Mouse (Mus musculus): ENCODE results near the gene Olfr356. TPM values are rescaled to one million over a fixed set of nuclear protein-coding genes. Genes with fewer than 3 reads are reported as not detected.

The Olfr356 gene
- not detected for polyA plus RNA-seq (2017; shearing (Covaris generic))

DNA sequence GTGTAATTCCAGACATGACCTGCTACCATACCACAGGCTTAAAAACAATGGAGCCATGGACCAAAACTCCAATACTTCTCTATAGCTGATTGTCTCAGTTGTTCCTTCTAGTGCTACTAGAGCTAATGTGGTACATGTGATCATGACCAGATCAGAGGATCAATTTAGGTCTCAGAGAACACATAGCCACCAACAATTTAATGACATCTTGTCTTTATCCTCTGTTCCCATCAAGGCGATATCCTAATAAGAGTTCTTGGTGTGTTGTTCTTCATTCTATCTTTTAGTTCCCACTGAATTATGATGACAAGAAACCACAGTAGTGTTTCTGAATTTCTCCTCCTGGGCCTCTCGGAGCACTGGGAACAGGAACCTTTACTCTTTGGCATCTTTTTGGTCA, at the start of gene Olfr356:
TSS of gene Olfr356 (plus strand) at position 301 of the 400 bp plus-strand sequence.
- no peak for ATAC-seq

DNA sequence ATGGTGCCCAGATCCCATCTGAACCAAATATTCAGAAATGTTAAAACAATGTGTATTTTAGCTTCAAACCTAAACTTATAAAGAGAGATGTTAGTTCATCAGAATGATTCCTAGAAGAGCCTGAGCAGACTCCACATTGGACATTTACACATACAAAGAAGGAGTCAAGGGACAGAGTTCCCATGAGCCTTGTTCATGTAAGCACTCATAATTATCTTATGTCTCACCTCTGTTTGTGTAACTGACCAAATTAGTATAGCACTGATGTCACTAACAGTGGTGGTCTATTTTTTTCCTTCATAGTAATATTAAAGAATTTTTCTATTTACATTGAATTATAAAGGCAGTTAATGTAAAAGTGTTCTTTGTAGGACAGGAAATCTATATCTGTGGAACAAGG, 44.1 kb upstream of the Olfr356 start, which contains the start of gene Olfr353:
TSS of gene Olfr353 (minus strand) at position 101 of the 400 bp plus-strand sequence.
- no peak for ATAC-seq

DNA sequence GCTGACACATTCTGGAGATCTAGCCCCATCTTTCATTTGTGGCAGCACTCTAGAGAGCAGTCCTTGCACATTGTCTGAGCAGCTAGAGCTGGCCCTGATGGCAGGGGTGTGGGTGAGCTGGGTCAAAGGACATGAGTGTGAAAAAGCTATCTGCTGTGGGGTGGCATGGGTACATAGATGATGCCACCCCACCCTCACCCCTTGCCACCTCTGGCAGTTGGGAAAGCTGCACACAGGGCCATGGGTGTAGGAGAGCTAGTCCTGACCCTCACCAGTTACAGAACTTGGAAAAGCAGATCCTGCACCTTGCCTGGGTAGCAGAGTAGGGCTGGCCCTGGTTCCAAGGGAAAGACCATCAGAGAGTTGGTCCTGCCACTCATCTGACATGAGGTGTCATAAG, 39.8 kb upstream of the Olfr356 start:
- no peak for ATAC-seq

GRCm38 (mm10) chr2:36905380-36905779, 31.5 kb upstream of the Olfr356 start, which contains the start of gene Olfr354:
Gene Olfr354 (plus strand): TSS chr2:36905680.
- no peak for ATAC-seq

- no peak for ATAC-seq
Observed at GRCm38 (mm10) chr2:36928797-36929196, 8.1 kb upstream of the Olfr356 start, which contains the start of gene Olfr355. Gene Olfr355 (minus strand): TSS chr2:36928897.

Other genes with a start within 250 kb of the Olfr356 start
- not detected for gene Olfr347, start 205.2 kb upstream of the Olfr356 start, polyA plus RNA-seq (2017; shearing (Covaris generic))
- gene Olfr348, start 152.8 kb upstream of the Olfr356 start, polyA plus RNA-seq (2017; shearing (Covaris generic)): not detected
- gene Olfr50, start 146.6 kb upstream of the Olfr356 start, polyA plus RNA-seq (2017; shearing (Covaris generic)): not detected
- gene Olfr3, start 120.1 kb upstream of the Olfr356 start, polyA plus RNA-seq (2017; shearing (Covaris generic)): not detected
- not detected for gene Olfr350, start 90.8 kb upstream of the Olfr356 start, polyA plus RNA-seq (2017; shearing (Covaris generic))
- not detected for gene Olfr351, start 74.5 kb upstream of the Olfr356 start, polyA plus RNA-seq (2017; shearing (Covaris generic))
- gene Olfr352, start 68.7 kb upstream of the Olfr356 start, polyA plus RNA-seq (2017; shearing (Covaris generic)): not detected
- not detected for gene Olfr353, start 44.2 kb upstream of the Olfr356 start, polyA plus RNA-seq (2017; shearing (Covaris generic))
- gene Olfr354, start 31.4 kb upstream of the Olfr356 start, polyA plus RNA-seq (2017; shearing (Covaris generic)): under 1 TPM in 1 of 2 experiments, not detected in 1; 0.09 TPM
- gene Olfr355, start 8.2 kb upstream of the Olfr356 start, polyA plus RNA-seq (2017; shearing (Covaris generic)): under 1 TPM in 1 of 2 experiments, not detected in 1; 0.44 TPM
- gene Olfr357, start 56.7 kb downstream of the Olfr356 start, polyA plus RNA-seq (2017; shearing (Covaris generic)): not detected
- gene Olfr358, start 72.2 kb downstream of the Olfr356 start, polyA plus RNA-seq (2017; shearing (Covaris generic)): not detected
- gene Olfr360, start 128.6 kb downstream of the Olfr356 start, polyA plus RNA-seq (2017; shearing (Covaris generic)): not detected
- not detected for gene Olfr361, start 152.2 kb downstream of the Olfr356 start, polyA plus RNA-seq (2017; shearing (Covaris generic))
- gene Olfr362, start 180.8 kb downstream of the Olfr356 start, polyA plus RNA-seq (2017; shearing (Covaris generic)): not detected
- not detected for gene Olfr364-ps1, start 202.2 kb downstream of the Olfr356 start, polyA plus RNA-seq (2017; shearing (Covaris generic))

Data from CD4-positive, CD25-positive, alpha-beta regulatory T cell, adult 4 months (primary cell).